Mouse (Mus musculus) large intestine, adult 2 months (tissue): ENCODE data around the gene Ppm1e. TPM values are rescaled to one million over a fixed set of nuclear protein-coding genes. Genes with fewer than 3 reads are reported as not detected.

Experiments used
- DNase-seq: peaks from one replicate; pipeline ENCODE4 v3.0.0-alpha.2; 2012; ENCODE audit warnings: low read depth, low spot score
- WGBS: fragments of 180-500 bp; shearing (Covaris S2); methylation state at CpG from one replicate; pipeline ENCODE4 v1.1.7; 2018; 5-methylcytosine and 5-hydroxymethylcytosine counted together
- polyA plus RNA-seq: library from polyadenylated mRNA; depleted of rRNA; stranded (reverse); fragments of >200 nt; gene quantifications from 2 replicates; pipeline ENCODE4 v1.2.3, GENCODE M21; 2012; rRNA removed

Gene Ppm1e
- polyA plus RNA-seq, 1 experiment = 0.69 TPM

- WGBS = 75% methylated on average over 5 of the region's 5 CpGs
- DNase-seq = no peak
Measured at GRCm38 (mm10) chr11:87212313-87212712, 146.5 kb downstream of the Ppm1e start.

Other genes starting within 250 kb of the Ppm1e start
- gene Ska2, start 249.8 kb downstream of the Ppm1e start, polyA plus RNA-seq = 2.5 and 3.8 TPM in 2 replicates
- gene Trim37, start 231.9 kb downstream of the Ppm1e start, polyA plus RNA-seq = 2.6 and 3.3 TPM in 2 replicates
- 0.73 and 0.85 TPM in 2 replicates for gene Rad51c, start 45.9 kb upstream of the Ppm1e start, polyA plus RNA-seq
- gene Tex14, start 46.0 kb upstream of the Ppm1e start, polyA plus RNA-seq = 0.12 and 0.64 TPM in 2 replicates
- not detected in 2 replicates for gene Gm11492, start 207.6 kb upstream of the Ppm1e start, polyA plus RNA-seq
- 20.2 and 28.8 TPM in 2 replicates for gene Sept4, start 209.9 kb upstream of the Ppm1e start, polyA plus RNA-seq
- 22.4 and 61.6 TPM in 2 replicates for gene Mtmr4, start 233.1 kb upstream of the Ppm1e start, polyA plus RNA-seq